Mouse (Mus musculus) cerebellum, postnatal 25 days (tissue): ENCODE data around the gene Myrip.

Source experiments
- DNase-seq, 2 experiments: peaks; one replicate each; pipeline ENCODE4 v3.0.0; 2021; ENCODE audit warnings: mixed read lengths in 2 of 2

Gene Myrip

DNA sequence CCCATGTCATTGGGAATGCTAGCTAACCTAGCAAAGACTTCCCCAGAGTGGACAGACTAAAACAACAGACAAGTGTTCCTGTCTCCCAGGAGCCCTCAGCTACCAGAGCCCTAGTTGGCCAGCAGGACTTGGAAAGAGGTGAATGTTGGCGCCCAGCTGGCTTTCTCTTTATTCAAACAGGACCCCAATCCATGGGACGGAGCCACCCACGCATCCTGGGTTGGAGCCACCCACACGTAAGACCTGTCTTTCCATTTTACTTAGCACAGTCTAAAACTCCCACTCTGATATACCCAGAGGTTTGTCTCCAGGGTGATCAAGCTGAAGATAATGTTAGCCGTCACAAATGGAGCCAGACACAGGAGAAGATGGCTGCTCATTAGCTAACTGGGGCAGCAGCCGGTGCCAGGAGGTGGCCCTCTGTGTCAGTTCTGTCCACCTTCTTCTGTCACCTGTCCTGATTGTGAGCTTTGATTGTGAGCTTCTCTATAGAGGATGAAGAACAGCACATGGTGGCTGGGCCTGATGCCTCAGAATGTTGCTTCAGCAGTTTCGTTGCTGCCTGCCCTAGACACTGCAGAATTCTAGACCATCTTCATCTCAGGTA, 95.4 kb downstream of the Myrip start:
- peak; percentile 22 to 52 for DNase-seq

- no peak for DNase-seq
These were observed 97.0 kb downstream of the Myrip start for GRCm38 (mm10) chr9:120398289-120398688.

DNA sequence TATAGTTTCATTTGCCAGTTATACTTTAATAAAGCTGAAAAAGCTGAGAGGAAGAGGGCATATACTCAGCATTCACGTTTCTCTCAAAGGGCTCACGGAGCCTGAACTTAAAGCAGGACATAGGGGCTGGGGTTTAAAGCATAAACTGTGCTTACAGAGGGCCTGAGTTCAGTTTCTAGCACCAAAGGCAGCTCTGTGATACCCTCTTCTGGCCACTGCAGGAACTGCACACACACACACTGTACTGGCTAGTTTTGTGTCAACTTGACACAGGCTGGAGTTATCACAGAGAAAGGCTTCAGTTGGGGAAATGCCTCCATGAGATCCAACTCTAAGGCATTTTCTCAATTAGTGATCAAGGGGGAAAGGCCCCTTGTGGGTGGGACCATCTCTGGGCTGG, 98.2 kb downstream of the Myrip start:
- DNase-seq: peak in 1 of 2 experiments; percentile 39

- no peak for DNase-seq
These were observed 101.1 kb downstream of the Myrip start for GRCm38 (mm10) chr9:120402368-120402767.

GRCm38 (mm10) chr9:120403661-120404060, 102.3 kb downstream of the Myrip start:
- DNase-seq: no peak

DNA sequence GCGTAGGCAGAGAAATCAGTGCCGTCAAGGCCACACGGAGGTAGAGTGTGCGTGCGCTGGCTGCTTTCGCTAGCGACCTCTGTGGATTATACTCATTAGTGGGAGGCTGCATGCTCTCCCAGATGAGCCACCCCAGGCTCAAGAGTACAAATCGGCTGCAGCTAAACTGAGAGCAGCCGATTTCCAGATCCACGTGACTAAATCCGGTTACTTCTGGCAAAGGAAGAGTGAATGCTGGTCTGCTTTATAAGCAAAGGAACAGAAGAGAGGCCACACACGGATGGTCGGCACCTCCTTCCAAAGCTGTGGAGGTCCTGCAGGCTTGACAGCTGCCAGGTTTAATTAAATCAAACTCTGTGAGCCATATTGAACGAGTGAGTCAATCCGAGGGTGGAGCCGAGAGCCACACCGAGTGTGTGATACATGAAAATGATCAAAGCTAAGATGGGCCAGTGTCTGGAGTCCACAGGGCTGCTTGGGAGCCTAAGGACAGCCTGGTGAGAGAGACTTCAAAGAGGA, 108.4 kb downstream of the Myrip start:
- no peak for DNase-seq

DNA sequence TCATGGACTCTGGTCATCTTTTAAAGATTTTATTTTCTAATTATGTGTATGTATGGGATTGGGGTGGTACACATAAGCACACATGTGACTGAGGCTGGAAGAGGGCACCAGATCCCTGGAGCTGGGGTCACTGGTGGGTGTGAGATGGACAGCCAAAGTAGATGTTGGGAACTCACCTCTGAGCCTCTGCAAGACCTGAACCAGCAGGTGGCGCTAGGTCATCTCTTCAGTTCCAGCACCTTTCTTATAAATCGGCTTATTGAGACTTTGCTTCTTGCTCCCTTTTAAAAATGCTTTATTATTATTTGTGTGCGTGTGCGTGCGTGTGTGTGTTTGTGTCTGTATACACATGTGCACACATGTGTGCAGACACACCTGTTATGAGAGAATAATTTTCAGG, 109.1 kb downstream of the Myrip start:
- peak; percentile 48 to 74 for DNase-seq

GRCm38 (mm10) chr9:120415504-120415903, 114.2 kb downstream of the Myrip start:
- DNase-seq: peak; percentile 74 to 83

DNA sequence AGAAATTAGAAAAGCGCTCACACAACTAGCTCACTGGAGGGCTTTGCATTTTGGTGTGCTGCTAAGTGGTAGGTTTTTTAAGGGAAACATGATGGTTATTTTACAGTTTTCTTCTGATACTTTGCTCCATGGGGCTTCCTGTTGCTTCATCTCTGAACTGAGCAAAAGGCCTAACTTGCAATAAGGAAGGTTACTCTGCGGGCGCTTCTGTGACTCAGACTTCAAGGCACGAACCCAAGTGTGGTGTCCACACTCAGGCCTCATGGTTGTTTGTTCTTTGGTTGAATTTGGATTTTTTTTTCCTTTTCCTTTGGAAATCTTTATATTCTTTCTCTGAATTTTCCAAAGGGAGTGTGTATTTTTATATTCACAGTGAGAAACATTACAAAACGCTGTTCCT, 114.8 kb downstream of the Myrip start:
- no peak for DNase-seq

- DNase-seq: no peak
These were observed 115.4 kb downstream of the Myrip start for GRCm38 (mm10) chr9:120416729-120417128.

DNA sequence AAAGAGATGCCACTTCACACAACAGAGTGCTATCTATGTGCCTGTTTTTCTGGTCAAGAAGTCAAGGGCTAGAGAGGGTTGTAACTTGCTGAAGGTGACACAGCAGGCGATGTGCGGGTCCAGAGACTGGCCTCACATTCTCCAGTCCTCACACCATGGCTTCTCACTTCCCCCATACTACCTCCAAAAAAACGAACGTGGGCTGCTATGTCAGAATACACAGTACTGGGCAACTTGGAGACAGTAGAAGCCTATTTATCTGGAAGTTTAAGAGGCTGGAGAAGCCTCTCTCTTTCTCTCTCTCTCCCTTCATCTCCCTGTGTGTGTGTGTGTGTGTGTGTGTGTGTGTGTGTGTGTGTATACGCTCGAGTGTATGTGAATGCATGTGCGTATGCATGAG, 117.3 kb downstream of the Myrip start:
- no peak for DNase-seq

DNA sequence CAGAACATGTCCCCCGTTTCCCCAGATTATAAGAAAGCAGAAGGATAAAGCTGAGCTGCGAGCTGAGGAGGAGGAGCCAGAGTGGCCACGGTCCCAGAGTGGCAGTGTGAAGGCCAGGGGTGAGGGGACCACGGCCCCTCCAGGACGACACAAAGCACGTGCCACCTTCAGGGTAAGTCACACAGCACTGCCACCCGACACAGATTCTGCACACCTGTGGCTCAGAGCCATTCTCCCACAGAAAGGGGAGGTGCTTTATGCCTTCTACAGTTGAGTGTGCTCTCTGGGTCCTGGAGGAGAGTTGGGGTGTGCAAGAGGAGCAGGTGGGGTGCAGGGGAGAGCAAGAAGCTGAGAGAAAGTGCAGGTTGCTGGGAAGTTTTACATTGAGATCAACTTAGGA, 123.3 kb downstream of the Myrip start:
- DNase-seq: no peak

- DNase-seq: peak; percentile 42 to 70
These were observed 124.5 kb downstream of the Myrip start for GRCm38 (mm10) chr9:120425768-120426167.

DNA sequence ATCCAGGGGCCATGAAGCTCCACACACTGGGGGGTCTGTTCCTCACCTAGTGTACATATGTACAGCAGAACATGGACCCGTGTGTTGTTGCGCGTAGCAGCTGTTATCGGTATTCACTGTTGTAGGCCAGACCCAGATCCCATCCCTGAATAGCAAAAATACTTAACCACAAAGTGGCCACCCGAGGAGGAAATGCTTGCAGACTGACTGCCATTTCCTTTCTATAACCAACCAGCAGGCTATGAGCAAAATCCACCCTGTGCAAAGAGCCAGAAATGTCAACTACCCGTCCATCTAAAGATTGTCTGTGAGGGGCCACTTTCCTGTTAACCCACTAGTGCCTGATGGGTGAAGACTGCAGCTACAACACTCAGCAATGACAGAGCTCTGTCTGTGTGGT, 126.9 kb downstream of the Myrip start:
- no peak for DNase-seq

DNA sequence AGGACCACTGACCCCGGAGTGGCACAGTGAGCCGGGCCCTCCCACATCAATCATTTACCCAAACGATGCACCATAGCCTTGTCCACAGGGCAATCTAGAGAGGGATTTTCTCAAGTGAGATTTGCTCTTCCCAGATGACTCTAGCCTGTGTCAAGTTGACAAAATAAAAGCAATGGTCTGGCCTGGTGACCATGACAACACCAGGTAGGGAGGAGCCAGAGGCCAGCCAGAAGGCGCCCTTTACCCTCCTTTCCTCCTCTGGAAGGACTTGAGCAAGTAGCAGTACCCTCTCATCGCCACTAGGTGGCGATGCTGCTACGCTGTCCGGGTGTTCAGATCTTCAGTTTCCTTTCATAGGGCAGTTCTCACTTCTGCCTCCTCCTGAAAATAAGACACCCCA, 132.4 kb downstream of the Myrip start:
- DNase-seq: peak; percentile 65 to 79

GRCm38 (mm10) chr9:120435841-120436240, 134.5 kb downstream of the Myrip start:
- no peak for DNase-seq

DNA sequence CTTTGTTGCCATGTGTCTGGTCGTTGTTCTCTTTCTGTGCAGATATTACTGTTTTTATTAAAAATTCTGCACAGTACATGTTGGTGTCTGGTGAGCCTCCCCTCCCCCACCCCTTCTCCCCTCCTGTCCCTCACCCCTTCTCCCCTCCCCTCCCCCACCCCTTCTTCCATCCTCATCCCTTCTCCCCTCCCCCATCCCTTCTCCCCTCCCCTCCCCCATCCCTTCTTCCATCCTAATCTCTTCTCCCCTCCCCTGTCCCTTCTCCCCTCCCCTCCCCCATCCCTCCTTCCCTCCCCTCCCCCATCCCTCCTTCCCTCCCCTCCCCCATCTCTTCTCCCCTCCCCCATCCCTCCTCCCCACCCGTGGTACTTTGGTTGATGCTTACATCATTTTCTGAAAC, 135.5 kb downstream of the Myrip start:
- DNase-seq: no peak

GRCm38 (mm10) chr9:120437266-120437876, 136.1 kb downstream of the Myrip start:
- no peak for DNase-seq

DNA sequence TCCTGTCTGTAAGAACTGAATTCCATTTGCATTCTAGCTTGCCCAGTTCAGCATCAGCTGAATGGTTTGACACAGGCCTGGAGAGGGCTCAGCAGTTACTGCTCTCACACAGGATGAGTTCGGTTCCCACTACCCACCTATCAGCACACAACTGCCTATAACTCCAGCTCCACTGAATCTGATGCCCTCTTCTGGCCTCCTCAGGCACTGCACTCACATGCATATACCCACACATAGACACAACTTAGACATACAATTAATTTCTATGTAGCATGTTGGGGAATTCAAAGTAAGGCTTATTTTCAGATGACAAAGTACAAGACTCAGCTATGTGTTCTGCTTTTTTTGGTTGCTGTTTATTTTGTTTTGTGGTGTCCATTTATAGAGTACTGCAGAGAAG, 137.0 kb downstream of the Myrip start:
- no peak for DNase-seq

GRCm38 (mm10) chr9:120438781-120439180, 137.5 kb downstream of the Myrip start:
- DNase-seq: no peak

DNA sequence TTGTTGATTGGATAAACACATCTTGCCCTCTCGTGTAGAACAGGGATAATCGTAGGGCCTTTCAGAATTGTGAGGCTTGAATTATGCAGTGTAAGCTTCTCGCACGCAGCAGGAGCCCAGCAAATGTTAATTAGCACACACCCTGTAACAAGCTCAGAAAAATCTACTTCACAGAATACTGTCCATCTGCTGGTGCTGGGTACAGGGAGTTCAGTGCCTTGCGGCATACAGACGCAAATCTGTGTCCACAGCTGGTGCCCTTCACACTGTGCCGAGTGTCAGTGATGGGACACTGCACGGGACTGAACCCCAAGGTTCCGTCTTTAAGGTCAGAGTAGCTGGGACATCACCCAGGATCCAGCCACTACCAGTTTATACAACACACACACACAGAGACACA, 143.3 kb downstream of the Myrip start:
- no peak for DNase-seq

DNA sequence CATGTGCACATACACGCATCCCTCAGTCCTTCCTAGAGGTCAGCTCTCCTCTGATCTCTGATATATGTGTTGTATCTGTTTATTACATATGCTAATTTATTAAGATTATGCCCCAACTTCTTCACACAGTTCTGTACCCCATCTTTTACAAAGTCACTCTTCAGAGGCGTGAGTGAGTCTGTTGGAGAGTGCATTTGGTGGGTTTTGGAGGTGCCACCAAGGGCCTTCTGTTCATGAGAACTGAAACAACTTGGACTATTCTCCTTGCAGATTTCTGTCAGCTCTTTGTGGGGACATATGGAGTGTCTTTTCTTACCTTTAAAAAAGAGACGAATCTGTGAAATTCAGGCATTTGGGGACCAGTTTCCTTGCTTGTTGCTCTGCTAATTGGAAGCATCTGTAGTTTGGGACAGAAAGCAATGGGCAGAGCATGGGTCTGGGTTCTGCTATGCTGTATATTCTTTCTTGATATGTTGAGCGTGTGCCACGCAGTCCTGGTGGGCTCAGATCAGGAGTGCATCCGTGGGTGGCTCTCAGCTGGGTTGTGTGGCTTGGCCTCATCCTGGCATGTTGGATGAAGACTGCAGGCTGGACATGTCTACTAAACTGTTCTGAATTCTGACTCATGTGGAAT, 148.5 kb downstream of the Myrip start:
- DNase-seq: no peak

GRCm38 (mm10) chr9:120455768-120456655, 154.7 kb downstream of the Myrip start:
- DNase-seq: no peak
